Mouse (Mus musculus): ENCODE data around the gene Abi1. TPM values are rescaled to one million over a fixed set of nuclear protein-coding genes. Genes with fewer than 3 reads are reported as not detected.
"Not testable (repeated sequence)": the region's sequence is repeated elsewhere in the genome, so short reads cannot be mapped to it uniquely, and the experiment has no call there.

Abi1 gene
- polyA plus RNA-seq, 1 experiment from 2014 or later = 33.9 TPM

DNA sequence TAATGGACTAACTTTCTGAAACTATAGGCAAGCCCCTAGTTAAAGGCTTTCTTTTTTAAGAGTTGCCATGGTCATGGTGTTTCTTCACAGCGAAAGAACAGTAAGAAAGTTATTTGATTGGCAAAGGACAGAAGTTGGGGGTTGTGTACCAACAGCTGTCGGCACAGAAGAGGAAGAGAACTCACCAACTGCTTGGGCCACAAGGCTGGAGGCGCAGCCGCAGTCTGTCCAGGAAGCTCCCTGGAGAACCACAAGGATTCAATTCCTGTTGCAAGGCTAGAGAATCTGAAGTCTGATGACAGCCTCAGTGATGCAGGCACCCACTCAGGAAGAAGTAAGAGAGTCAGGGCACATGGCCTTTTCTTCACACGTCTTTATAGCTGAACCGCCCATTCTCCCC lies 12.5 kb upstream of the Abi1 start:
- Histone ChIP-seq H3K4me3 (no peak overlapping the region), H3K27me3 (replicated peaks) (no peaks in the 10 kb centered on the region), H3K36me3 (no peaks in the 10 kb centered on the region), H3K4me2 (no peak overlapping the region), H3K9ac (no peak overlapping the region), H3K4me1 (replicated peaks) (no peaks in the 10 kb centered on the region), H3K27ac (ENCODE audit: poor library complexity, severe bottlenecking) (no peak overlapping the region), H3K9me3 (replicated peaks) (no peaks in the 10 kb centered on the region)
- WGBS = 58% methylated on average over 6 of the region's 6 CpGs
- ATAC-seq (ENCODE audit: insufficient number of reproducible peaks, low FRiP score) = no peak

DNA sequence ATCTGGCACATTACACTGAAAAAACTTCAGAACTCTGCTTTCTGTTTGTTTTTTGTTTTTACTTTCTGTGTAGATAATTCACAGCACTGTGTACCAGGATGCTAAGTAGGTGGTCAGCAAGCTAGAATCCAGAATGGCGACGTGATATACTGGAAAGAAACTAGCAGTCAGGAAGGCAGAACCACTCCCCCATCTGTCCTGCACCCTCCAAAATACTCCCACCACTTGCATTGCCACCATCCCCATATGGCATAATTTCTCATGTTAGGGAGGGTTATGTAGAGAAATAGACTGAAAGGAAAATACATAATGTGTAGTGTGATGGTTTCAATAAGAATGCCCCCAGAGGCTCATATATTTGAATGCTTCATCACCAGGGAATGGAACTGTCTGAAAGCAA lies 11.8 kb upstream of the Abi1 start:
- no peak overlapping the region for H3K4me3 ChIP-seq
- H3K4me2 ChIP-seq = no peak overlapping the region
- H3K36me3 ChIP-seq = no peaks in the 10 kb centered on the region
- 79% methylated on average over 2 of the region's 2 CpGs for WGBS
- no peaks in the 10 kb centered on the region for H3K27me3 ChIP-seq (replicated peaks)
- ATAC-seq (ENCODE audit: insufficient number of reproducible peaks, low FRiP score) = no peak
- H3K27ac ChIP-seq (ENCODE audit: poor library complexity, severe bottlenecking) = no peak overlapping the region
- H3K9me3 ChIP-seq (replicated peaks) = no peaks in the 10 kb centered on the region
- no peaks in the 10 kb centered on the region for H3K4me1 ChIP-seq (replicated peaks)
- H3K9ac ChIP-seq = no peak overlapping the region

DNA sequence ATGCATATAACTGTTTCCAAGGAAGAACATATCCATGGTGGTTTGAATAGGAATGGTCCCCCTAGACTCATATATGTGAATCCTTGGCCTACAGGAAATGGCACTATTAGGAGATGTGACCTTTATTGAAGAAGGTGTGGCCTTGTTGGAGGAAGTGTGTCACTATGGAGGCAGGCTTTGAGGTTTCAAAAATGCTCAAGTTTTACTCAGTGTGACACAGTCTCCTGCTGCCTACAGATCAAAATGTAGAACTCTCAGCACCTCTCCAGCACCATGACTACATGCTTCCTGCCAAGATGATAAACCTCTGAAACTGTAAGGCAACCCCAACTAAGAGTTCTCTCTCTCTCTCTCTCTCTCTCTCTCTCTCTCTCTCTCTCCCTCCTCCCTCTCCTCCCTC lies 8.0 kb upstream of the Abi1 start:
- Histone ChIP-seq H3K27ac (ENCODE audit: poor library complexity, severe bottlenecking) (no peak overlapping the region), H3K4me2 (no peak overlapping the region), H3K9me3 (replicated peaks) (no peaks in the 10 kb centered on the region), H3K27me3 (replicated peaks) (no peaks in the 10 kb centered on the region), H3K4me3 (no peak overlapping the region), H3K9ac (no peak overlapping the region), H3K36me3 (no peaks in the 10 kb centered on the region), H3K4me1 (replicated peaks) (no peaks in the 10 kb centered on the region)
- ATAC-seq (ENCODE audit: insufficient number of reproducible peaks, low FRiP score) = no peak

DNA sequence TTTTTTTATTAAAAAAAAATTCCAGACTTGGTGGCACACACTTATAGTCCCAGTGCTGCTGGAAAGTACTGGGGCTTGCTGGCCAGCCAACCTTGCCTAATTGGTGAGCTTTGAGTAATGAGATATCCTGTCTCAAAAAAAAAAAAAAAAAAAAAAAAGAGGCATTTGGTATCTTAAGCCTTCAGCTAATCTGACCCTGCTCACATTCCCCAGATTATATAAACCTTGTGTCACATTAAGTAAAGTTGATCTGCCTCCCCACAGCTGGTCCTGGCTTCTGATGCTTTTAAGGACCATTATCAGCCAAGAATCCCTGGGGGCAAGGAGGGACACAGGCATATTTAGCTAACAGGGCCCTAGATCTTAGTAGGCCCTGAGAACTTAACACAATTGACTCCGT lies 5.7 kb upstream of the Abi1 start:
- no peaks in the 10 kb centered on the region for H3K4me1 ChIP-seq (replicated peaks)
- no peak overlapping the region for H3K9ac ChIP-seq
- no peak overlapping the region for H3K4me3 ChIP-seq
- no peaks in the 10 kb centered on the region for H3K36me3 ChIP-seq
- H3K4me2 ChIP-seq = no peak overlapping the region
- H3K27ac ChIP-seq (ENCODE audit: poor library complexity, severe bottlenecking) = no peak overlapping the region
- ATAC-seq (ENCODE audit: insufficient number of reproducible peaks, low FRiP score) = no peak
- H3K9me3 ChIP-seq (replicated peaks) = no peaks in the 10 kb centered on the region
- H3K27me3 ChIP-seq (replicated peaks) = no peaks in the 10 kb centered on the region
- 49% methylated on average over 1 of the region's 1 CpGs for WGBS

DNA sequence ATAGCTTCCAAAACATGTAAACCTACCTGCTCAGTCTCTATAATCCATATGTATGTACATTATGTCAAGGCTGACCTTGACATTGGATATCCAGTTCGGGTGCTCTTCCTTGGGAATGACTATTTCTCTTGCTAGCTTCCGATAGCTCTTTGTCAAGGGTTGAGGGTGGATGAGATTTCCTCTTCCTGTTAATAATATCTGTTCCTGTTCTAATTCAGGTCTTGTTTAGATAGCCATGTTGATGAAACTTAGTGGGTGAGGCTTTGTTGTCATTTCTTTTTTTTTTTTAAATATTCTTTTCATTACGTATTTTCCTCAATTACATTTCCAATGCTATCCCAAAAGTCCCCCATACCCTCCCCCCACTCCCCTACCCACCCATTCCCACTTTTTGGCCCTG lies 2.1 kb upstream of the Abi1 start:
- 81% methylated on average over 3 of the region's 3 CpGs for WGBS
- H3K9ac ChIP-seq = no peak overlapping the region
- no peak overlapping the region for H3K4me3 ChIP-seq
- no peaks in the 10 kb centered on the region for H3K36me3 ChIP-seq
- no peaks in the 10 kb centered on the region for H3K9me3 ChIP-seq (replicated peaks)
- no peak overlapping the region for H3K27ac ChIP-seq (ENCODE audit: poor library complexity, severe bottlenecking)
- H3K4me2 ChIP-seq = no peak overlapping the region
- ATAC-seq (ENCODE audit: insufficient number of reproducible peaks, low FRiP score) = no peak
- no peaks in the 10 kb centered on the region for H3K27me3 ChIP-seq (replicated peaks)
- peaks cover 8% of the 10 kb centered on the region; the same call in 1 of the 2 replicates for H3K4me1 ChIP-seq (replicated peaks)

DNA sequence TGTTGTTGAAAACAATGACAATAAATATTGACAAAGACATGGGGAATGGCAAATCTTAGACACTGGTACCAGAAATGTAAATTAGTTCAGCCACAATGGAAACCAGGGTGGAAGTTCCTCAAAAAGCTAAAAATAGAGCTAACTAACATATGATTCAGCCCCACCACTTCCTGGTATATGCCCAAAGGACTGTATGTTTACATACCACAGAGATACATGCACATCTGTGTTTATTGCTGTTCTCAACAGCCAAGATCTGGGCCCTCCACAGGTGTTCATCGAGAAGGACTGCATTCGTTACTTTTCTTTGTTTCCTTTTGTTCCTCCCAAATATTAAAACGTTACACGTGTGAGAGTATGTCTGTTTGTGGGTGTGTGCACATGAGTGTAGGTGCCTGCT lies 1.4 kb upstream of the Abi1 start:
- Histone ChIP-seq H3K4me1 (replicated peaks) (peaks cover 13% of the 10 kb centered on the region; the same call in 1 of the 2 replicates), H3K9ac (no peak overlapping the region), H3K4me3 (no peak overlapping the region), H3K4me2 (no peak overlapping the region), H3K27me3 (replicated peaks) (no peaks in the 10 kb centered on the region), H3K9me3 (replicated peaks) (no peaks in the 10 kb centered on the region), H3K27ac (ENCODE audit: poor library complexity, severe bottlenecking) (no peak overlapping the region), H3K36me3 (no peaks in the 10 kb centered on the region)
- 83% methylated on average over 4 of the region's 4 CpGs for WGBS
- no peak for ATAC-seq (ENCODE audit: insufficient number of reproducible peaks, low FRiP score)

DNA sequence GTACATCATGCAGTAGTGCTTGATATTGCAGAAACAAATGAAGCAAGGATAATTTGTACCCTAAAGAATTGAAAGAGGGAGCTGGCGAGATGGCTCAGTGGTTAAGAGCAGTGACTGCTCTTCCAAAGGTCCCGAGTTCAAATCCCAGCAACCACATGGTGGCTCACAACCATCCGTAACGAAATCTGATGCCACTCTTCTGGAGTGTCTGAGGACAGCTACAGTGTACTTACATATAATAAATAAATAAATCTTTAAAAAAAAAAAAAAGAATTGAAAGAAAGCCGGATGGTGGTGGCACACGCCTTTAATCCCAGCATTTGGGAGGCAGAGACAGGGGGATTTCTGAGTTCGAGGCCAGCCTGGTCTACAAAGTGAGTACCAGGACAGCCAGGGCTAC lies 649 bp upstream of the Abi1 start:
- H3K4me3 ChIP-seq; H3K36me3 ChIP-seq; H3K27me3 ChIP-seq (replicated peaks); ATAC-seq (ENCODE audit: insufficient number of reproducible peaks, low FRiP score); H3K9ac ChIP-seq; H3K4me2 ChIP-seq; H3K27ac ChIP-seq (ENCODE audit: poor library complexity, severe bottlenecking); H3K9me3 ChIP-seq (replicated peaks): not testable (repeated sequence)
- H3K4me1 ChIP-seq (replicated peaks) = peaks cover 15% of the 10 kb centered on the region; the same call in 1 of the 2 replicates
- WGBS = 88% methylated on average over 7 of the region's 7 CpGs

DNA sequence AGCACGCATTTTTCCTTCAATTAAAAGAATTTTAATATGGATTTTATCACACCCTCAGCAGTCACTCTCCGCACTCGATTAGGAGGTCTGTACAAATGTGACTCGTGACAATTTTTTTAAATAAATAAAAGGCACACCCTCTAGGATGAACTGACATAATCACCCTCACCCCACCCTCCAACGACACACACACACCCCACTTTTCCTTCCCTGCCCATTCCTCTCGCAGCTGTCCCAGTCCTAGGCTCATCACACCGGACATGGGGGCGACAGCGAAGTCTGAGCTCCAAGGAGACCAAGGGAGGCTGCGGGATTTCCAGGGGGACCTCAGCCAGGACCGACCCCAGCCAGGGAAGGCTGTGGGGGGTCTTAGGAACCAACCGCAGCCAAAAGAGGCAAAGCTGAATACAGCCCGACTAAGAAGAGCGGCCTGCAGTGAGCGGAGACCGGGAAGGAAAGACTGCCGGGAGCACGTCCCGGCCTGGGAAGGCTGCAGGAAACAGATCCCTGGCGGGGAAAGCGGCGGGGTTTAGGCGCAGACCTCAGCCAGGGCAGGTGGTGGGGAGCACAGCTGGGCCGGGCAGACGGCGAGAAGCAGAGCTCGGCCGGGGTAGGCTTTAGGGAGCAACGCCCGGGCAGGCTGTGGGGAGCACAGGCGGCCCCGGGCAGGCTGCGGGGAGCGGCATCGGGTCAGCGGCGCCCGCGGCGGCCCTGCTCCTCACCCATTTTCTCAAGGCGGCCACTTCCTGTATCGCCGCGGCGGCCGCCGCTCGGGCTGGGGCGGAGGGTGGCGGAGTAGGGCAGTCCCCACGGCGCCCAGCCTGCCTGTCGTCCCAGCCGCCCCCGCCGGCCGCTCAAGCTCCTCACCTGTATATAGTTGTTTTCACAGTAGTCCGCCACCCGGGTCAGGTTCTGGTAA lies 700 bp downstream of the Abi1 start:
- Histone ChIP-seq H3K9me3 (replicated peaks) (no peaks in the 10 kb centered on the region), H3K4me3 (peak overlapping the region; percentile 97), H3K4me1 (replicated peaks) (peaks cover 22% of the 10 kb centered on the region; the same call in 1 of the 2 replicates), H3K27me3 (replicated peaks) (no peaks in the 10 kb centered on the region), H3K27ac (ENCODE audit: poor library complexity, severe bottlenecking) (peak overlapping the region; percentile 98), H3K36me3 (no peaks in the 10 kb centered on the region), H3K9ac (peak overlapping the region; percentile 97), H3K4me2 (peak overlapping the region; percentile 82)
- ATAC-seq (ENCODE audit: insufficient number of reproducible peaks, low FRiP score) = peak; percentile 85
- WGBS = under 1% methylated on average over 51 of the region's 59 CpGs

DNA sequence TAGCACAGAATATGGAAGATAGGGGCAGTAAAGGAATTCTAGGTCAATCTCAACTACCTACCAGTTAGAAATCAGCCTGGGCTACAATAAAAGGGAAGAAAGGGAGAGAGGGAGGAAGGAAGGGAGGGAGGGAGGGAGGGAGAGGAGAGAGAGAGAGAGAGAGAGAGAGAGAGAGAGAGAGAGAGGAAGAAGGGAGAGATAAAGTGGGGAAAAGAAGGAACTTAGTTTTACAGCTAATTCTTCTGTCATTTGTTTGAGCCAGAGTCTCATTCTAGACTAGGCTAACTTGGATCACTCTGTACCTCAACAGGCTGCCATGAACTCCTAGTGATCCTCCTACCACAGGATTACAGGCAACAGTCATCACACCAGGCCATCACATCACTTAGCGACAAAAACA lies 4.6 kb downstream of the Abi1 start:
- 95% methylated on average over 1 of the region's 1 CpGs for WGBS
- Histone ChIP-seq H3K4me3 (no peak overlapping the region), H3K4me1 (replicated peaks) (peaks cover 22% of the 10 kb centered on the region; the same call in 1 of the 2 replicates), H3K9me3 (replicated peaks) (no peaks in the 10 kb centered on the region), H3K9ac (no peak overlapping the region), H3K27ac (ENCODE audit: poor library complexity, severe bottlenecking) (no peak overlapping the region), H3K4me2 (no peak overlapping the region), H3K27me3 (replicated peaks) (no peaks in the 10 kb centered on the region), H3K36me3 (peaks cover 6% of the 10 kb centered on the region)
- no peak for ATAC-seq (ENCODE audit: insufficient number of reproducible peaks, low FRiP score)

DNA sequence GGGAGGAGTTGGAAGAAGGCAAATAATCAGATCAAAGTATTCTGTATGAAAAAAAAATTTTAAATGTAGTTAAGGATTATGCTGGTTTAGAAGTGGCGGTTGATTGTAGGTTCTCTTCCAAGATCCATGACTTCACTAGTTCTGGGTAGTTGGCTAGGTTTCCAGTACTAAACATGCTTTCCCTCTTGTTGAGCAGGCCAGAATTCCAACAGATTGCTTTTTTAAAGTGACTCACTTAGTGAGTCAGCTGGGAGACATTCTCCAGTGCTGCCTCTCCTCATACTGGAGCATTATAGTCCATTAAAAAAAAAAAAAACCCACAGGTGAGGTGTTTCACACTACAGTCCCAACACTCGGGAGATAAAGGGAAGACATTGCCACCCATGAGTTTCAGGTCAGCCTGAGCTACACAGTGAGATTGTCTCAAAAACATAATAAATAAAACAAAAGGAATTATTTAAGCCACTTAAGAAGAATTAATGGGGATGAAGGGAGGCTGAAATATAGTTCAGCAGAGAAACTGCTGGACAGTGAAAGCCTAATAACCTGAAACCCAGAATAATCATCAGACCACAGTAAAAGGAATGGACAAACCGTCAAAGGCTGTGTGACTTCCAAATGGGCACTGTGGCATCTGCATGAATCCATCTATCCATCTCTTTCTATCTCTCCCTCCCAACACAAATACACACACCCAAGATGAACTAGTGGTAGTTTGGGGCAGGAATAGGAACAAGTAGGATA lies 5.2 kb downstream of the Abi1 start:
- ATAC-seq (ENCODE audit: insufficient number of reproducible peaks, low FRiP score) = no peak
- no peak overlapping the region for H3K4me3 ChIP-seq
- no peak overlapping the region for H3K4me2 ChIP-seq
- peaks cover 10% of the 10 kb centered on the region for H3K36me3 ChIP-seq
- 80% methylated on average over 3 of the region's 3 CpGs for WGBS
- H3K9me3 ChIP-seq (replicated peaks) = peaks cover 2% of the 10 kb centered on the region; the same call in 1 of the 2 replicates
- no peak overlapping the region for H3K9ac ChIP-seq
- H3K27me3 ChIP-seq (replicated peaks) = no peaks in the 10 kb centered on the region
- H3K4me1 ChIP-seq (replicated peaks) = peaks cover 22% of the 10 kb centered on the region; the same call in 1 of the 2 replicates
- no peak overlapping the region for H3K27ac ChIP-seq (ENCODE audit: poor library complexity, severe bottlenecking)

DNA sequence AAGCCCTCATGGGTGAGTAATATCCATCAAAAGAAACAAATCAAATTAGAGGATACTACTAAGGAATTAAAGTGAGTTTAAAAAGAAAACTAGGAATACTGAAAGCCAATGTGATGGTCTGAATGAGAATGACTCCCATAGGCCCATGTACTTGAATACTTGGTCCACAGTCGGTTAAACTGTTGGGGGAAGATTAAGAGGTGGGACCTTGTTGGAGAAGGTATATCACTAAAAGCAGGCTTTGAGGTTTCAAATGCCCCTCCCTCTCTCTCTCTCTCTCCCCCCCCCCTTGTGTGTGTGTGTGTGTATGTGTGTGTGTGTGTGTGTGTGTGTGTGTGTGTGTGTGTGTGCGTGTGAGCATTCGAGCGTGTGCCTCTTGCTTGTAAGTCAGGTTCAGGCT lies 9.4 kb downstream of the Abi1 start:
- Histone ChIP-seq H3K36me3 (peaks cover 15% of the 10 kb centered on the region), H3K4me1 (replicated peaks) (peaks cover 19% of the 10 kb centered on the region)

More for the DNA sequence above, 9.4 kb downstream of the Abi1 start:
- Histone ChIP-seq H3K27me3 (replicated peaks) (no peaks in the 10 kb centered on the region), H3K4me2 (no peak overlapping the region), H3K9me3 (replicated peaks) (peaks cover 4% of the 10 kb centered on the region; the same call in 1 of the 2 replicates), H3K27ac (ENCODE audit: poor library complexity, severe bottlenecking) (no peak overlapping the region), H3K9ac (no peak overlapping the region), H3K4me3 (no peak overlapping the region)
- 95% methylated on average over 1 of the region's 4 CpGs for WGBS
- no peak for ATAC-seq (ENCODE audit: insufficient number of reproducible peaks, low FRiP score)
